Mouse (Mus musculus) kidney, postnatal 0 days (tissue): Measurements from ENCODE around the gene Slc9a5. TPM values are rescaled to one million over a fixed set of nuclear protein-coding genes. Genes with fewer than 3 reads are reported as not detected.

ENCODE experiments used
- ATAC-seq: fragments of 200-750 bp; cut with Nextera tagmentation; replicated peaks from 2 replicates; pipeline ENCODE4 v1.8.0; 2017; ENCODE audit warnings: low read depth, moderate number of reproducible peaks, moderate TSS enrichment, moderate library complexity; ENCODE audit not compliant: low FRiP score
- DNase-seq: peaks from one replicate; pipeline ENCODE4 v3.0.0-alpha.2; 2016; ENCODE audit warnings: low spot score
- H3K27ac ChIP-seq: fragments of 300-500 bp; sonication (generic); 2 replicates; pipeline ENCODE4 v1.5.1; 2014; ENCODE audit warnings: mild to moderate bottlenecking
- H3K27me3 ChIP-seq: fragments of 300-500 bp; sonication (generic); 2 replicates; pipeline ENCODE4 v1.6.1; 2014; ENCODE audit warnings: low read length, mixed read lengths; ENCODE audit not compliant: insufficient read depth
- H3K36me3 ChIP-seq: fragments of 300-500 bp; sonication (generic); 2 replicates; pipeline ENCODE4 v1.6.1; 2014; ENCODE audit warnings: low read length, mixed read lengths; ENCODE audit not compliant: insufficient read depth
- H3K4me1 ChIP-seq: fragments of 300-500 bp; sonication (generic); replicated peaks from 2 replicates; pipeline ENCODE4 v1.6.1; 2014; ENCODE audit warnings: antibody characterized with exemption, low read length, mixed read lengths; ENCODE audit not compliant: insufficient read depth
- H3K4me2 ChIP-seq: fragments of 300-500 bp; sonication (generic); 2 replicates; pipeline ENCODE4 v1.6.1; 2014; ENCODE audit warnings: mild to moderate bottlenecking, low read length, moderate library complexity, mixed read lengths
- H3K4me3 ChIP-seq: fragments of 300-500 bp; sonication (generic); replicated peaks from 2 replicates; pipeline ENCODE4 v1.5.1; 2014; ENCODE audit warnings: low read depth, low read length
- H3K9ac ChIP-seq: fragments of 300-500 bp; sonication (generic); 2 replicates; pipeline ENCODE4 v1.6.1; 2014; ENCODE audit warnings: low read depth, low read length
- H3K9me3 ChIP-seq: fragments of 300-500 bp; sonication (generic); replicated peaks from 2 replicates; pipeline ENCODE4 v1.6.1; 2016; ENCODE audit warnings: low read length, inconsistent platforms, mixed read lengths
- CTCF ChIP-seq: IDR thresholded peaks from 2 replicates; pipeline ENCODE4 v1.5.1; 2016; ENCODE audit warnings: antibody characterized with exemption, low read depth, mild to moderate bottlenecking, moderate library complexity
- WGBS: fragments of 180-500 bp; shearing (Covaris S2); extraction: QIAGEN DNeasy Blood & Tissue Kit; methylation state at CpG from one replicate; pipeline ENCODE4 v1.1.7; 2014; 5-methylcytosine and 5-hydroxymethylcytosine counted together
- polyA plus RNA-seq: library from polyadenylated mRNA; unstranded; fragments of >200 nt; fragmentation: Nextera tagmentation; extraction: Ambion mirVana; gene quantifications from 2 replicates; pipeline ENCODE4 v1.2.1, GENCODE M21; 2015

The Slc9a5 gene
- polyA plus RNA-seq, 1 experiment from 2014 or later = 1.3 TPM

DNA sequence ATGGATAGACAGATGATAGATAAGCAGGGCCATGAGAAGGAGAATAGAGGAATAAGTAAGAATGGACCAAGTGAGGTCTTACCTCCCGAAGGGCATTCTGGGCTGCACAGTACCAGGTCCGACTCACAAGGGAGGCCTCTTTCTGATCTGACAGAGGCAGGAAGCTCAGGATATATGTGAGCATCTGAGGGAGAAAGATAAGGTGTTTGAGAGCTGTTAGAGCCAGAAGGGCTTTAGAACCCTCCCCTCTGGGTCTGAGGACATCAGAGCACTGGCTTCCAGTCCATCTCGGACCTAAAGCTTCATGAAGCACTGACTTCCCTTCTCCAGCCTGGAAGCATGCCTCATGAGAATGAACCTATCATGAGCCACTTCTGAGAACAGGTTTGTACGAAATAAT is 25.5 kb upstream of the Slc9a5 start:
- no peak overlapping the region for H3K27ac ChIP-seq
- H3K4me2 ChIP-seq = no peak overlapping the region
- WGBS = 85% methylated on average over 4 of the region's 4 CpGs
- H3K27me3 ChIP-seq = no peaks in the 10 kb centered on the region
- H3K4me1 ChIP-seq = peaks cover 16% of the 10 kb centered on the region
- no peak for TF ChIP-seq CTCF
- no peak overlapping the region for H3K4me3 ChIP-seq
- ATAC-seq = no peak
- no peak for DNase-seq
- H3K36me3 ChIP-seq = peaks cover 15% of the 10 kb centered on the region; the same call in 1 of the 2 replicates
- no peaks in the 10 kb centered on the region for H3K9me3 ChIP-seq
- H3K9ac ChIP-seq = no peak overlapping the region

DNA sequence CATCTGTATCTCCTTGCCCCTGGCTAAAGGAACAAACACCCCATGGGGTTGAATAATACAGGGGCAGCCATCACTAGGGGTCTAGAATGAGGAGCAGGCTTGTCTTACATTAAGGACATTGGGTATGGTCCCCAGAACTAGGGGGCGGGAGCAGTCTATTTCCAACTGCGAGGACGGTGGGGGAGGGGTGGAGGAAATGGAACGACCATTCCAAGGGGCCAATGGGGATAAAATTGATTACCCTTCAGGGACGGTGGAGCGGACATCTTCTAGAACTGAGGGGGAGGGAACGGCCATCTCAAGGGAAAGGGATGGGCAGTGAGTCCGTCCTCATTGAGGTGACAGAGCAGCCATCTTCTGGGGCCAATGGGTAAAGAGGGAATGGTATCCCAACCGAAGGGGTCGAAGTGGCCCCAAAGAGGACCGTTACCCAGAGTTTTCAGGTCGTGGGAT is 23.0 kb upstream of the Slc9a5 start:
- Histone ChIP-seq H3K9ac (peak overlapping the region; percentile 70), H3K4me2 (peak overlapping the region; percentile 92), H3K4me1 (peaks cover 16% of the 10 kb centered on the region), H3K9me3 (no peaks in the 10 kb centered on the region), H3K27me3 (no peaks in the 10 kb centered on the region), H3K4me3 (peak overlapping the region; percentile 60), H3K27ac (peak overlapping the region; percentile 68; the same call in 1 of the 2 replicates), H3K36me3 (peaks cover 35% of the 10 kb centered on the region)
- DNase-seq = no peak
- under 1% methylated on average over 12 of the region's 12 CpGs for WGBS
- TF ChIP-seq CTCF = no peak; the same call in 1 of the 2 replicates
- peak; percentile 33 for ATAC-seq

DNA sequence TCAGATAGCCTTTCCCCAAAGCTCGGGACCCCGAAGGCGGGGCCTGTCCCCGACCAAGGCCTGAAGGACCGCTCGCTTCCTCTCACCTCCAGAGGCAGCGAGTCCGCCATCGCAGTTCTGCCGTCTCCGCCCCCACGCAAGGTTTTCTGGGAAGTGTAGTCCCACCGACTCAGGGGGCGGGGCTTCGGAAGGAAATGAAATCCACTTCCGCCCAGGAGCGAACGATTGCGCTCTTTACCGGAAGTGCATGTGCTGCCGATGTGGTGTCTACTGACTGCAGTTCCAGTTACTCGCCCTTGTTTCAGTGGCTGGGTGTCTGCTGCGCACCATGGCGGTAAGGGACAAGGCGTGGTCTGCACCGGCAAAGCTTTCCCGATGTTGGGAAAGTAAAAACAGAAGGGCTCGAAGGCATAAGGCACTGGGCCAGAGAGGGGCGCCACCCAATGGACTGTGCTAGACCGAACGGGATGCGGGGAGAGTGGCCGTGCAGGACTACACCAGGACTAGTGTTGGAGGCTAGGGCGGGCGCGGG is 22.4 kb upstream of the Slc9a5 start, which contains the start of the genes Lrrc29 and Tmem208:
TSS of gene Lrrc29 (minus strand) at position 138 of the 532 bp plus-strand sequence.
TSS of gene Tmem208 (plus strand) at position 214 of the 532 bp plus-strand sequence.
- peak; percentile 61 for TF ChIP-seq CTCF
- peak within 1 kb of the TSS; percentile 92 for H3K4me2 ChIP-seq
- peak within 1 kb of the TSS; percentile 60 for H3K4me3 ChIP-seq
- DNase-seq (peak; percentile 99), ATAC-seq (peak; percentile 89)
- peaks cover 38% of the 10 kb centered on the region for H3K36me3 ChIP-seq
- H3K9me3 ChIP-seq = no peaks in the 10 kb centered on the region
- H3K9ac ChIP-seq = peak within 1 kb of the TSS; percentile 70
- H3K4me1 ChIP-seq = peaks cover 16% of the 10 kb centered on the region
- H3K27me3 ChIP-seq = no peaks in the 10 kb centered on the region
- WGBS = under 1% methylated on average over 36 of the region's 36 CpGs
- peak within 1 kb of the TSS; percentile 68 for H3K27ac ChIP-seq

DNA sequence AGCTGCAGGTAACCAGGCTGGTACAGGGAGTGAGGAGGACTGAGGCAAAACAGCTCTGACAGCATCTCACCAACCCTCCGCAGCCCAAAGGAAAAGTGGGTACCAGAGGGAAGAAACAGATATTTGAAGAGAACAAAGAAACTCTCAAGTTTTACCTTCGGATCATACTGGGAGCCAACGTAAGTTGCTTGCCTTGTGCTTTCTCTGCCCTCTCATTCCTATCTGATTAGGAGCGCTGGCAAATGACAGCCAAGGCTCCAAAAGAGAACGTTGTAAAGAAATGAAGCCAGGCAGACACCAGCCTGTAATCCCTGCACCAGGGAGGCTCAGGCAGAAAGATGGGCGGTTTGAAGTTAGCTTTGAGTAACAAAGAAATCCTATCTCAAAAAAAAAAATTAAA is 21.7 kb upstream of the Slc9a5 start:
- H3K4me3 ChIP-seq = peak overlapping the region; percentile 60
- H3K9me3 ChIP-seq = no peaks in the 10 kb centered on the region
- peak overlapping the region; percentile 92 for H3K4me2 ChIP-seq
- TF ChIP-seq CTCF = no peak
- WGBS = 32% methylated on average over 6 of the region's 6 CpGs
- peak overlapping the region; percentile 70 for H3K9ac ChIP-seq
- no peak for ATAC-seq
- peaks cover 16% of the 10 kb centered on the region for H3K4me1 ChIP-seq
- peak overlapping the region; percentile 68; the same call in 1 of the 2 replicates for H3K27ac ChIP-seq
- no peak for DNase-seq
- H3K27me3 ChIP-seq = no peaks in the 10 kb centered on the region
- H3K36me3 ChIP-seq = peaks cover 46% of the 10 kb centered on the region

DNA sequence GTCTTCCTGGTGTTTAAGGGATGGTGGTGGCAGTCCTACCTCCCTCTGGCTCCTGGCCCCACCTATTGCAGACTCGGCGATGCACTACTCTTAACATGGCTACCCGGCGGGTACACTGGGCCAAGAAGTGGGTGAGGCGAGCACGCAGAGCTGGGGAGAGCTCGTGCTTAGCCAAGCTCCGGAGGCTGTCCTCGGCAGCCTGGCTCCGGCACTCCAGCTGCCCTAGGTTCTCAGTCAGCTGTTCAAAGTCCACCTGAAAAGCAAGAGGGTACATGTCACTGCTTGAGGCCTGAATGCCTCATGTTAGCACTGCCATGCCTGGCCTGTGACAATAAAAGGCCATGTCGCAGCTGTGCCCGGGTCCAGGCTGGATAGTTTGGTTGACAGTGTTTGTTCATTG is 18.3 kb upstream of the Slc9a5 start:
- Histone ChIP-seq H3K4me2 (no peak overlapping the region), H3K9me3 (no peaks in the 10 kb centered on the region), H3K36me3 (peaks cover 56% of the 10 kb centered on the region), H3K27ac (no peak overlapping the region), H3K27me3 (no peaks in the 10 kb centered on the region), H3K4me1 (peaks cover 9% of the 10 kb centered on the region), H3K4me3 (no peak overlapping the region), H3K9ac (no peak overlapping the region)
- ATAC-seq = no peak
- no peak for DNase-seq
- no peak for TF ChIP-seq CTCF
- 91% methylated on average over 12 of the region's 12 CpGs for WGBS

DNA sequence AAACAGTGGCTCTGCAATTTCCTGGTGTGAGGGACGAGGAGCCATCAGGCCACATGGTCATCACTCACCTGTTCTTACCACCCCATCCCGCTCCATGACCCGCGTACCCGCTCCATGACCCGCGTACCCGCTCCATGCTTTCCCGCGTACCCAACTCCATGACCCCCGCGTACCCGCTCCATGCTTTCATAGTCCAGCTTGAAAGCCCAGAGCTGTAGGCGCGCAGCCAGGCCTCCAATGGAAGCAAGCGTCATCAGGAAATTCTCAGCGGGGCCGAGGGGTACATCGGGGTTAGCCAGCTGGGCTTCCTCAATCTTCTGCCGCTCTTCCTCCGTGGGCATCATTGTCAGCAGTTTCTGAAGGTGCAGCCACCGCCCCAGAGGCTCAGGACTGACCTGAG is 17.2 kb upstream of the Slc9a5 start:
- no peak for DNase-seq

More for the DNA sequence above, 17.2 kb upstream of the Slc9a5 start:
- no peak for ATAC-seq
- H3K27me3 ChIP-seq = no peaks in the 10 kb centered on the region
- WGBS = 91% methylated on average over 22 of the region's 22 CpGs
- H3K36me3 ChIP-seq = peaks cover 68% of the 10 kb centered on the region
- no peak overlapping the region for H3K9ac ChIP-seq
- no peak overlapping the region for H3K27ac ChIP-seq
- no peak for TF ChIP-seq CTCF
- H3K4me1 ChIP-seq = 0 out of 2 replicates have a peak, but pooled peaks cover 5% of the 10 kb centered on the region
- H3K4me3 ChIP-seq = no peak overlapping the region
- H3K4me2 ChIP-seq = no peak overlapping the region
- no peaks in the 10 kb centered on the region for H3K9me3 ChIP-seq
